ENCODE assay signal across 13 mouse cellular contexts in genomic region chr2:181871039-181871438, GRCm38 (mm10). TPM values are rescaled to one million over a fixed set of nuclear protein-coding genes. Genes with fewer than 3 reads are reported as not detected.
ATAC-seq and TF ChIP-seq lines count a peak whose summit lies in the region.
"Had no signal": no experiment of that assay in that cellular context is flagged by ENCODE, and none has a peak within 500 bp of the region (broad histone marks: within the 10 kb centered on the region; RNA-seq: fewer than 3 reads in every experiment).

No protein-coding gene starts in this region.

- no peak overlapping the region for H3K4me2 ChIP-seq in hindbrain, embryonic 12.5 days (replicated peaks)
- no peak overlapping the region for H3K4me2 ChIP-seq in hindbrain, embryonic 13.5 days
- no peak overlapping the region for H3K4me2 ChIP-seq in intestine, postnatal 0 days (replicated peaks; ENCODE audit: low read depth)
- no peak overlapping the region for H3K4me2 ChIP-seq in intestine, embryonic 16.5 days (ENCODE audit: low read depth, low read length)
- H3K4me2 ChIP-seq in neural tube, embryonic 12.5 days (replicated peaks), result no peak overlapping the region
- no peak overlapping the region for H3K4me2 ChIP-seq in neural tube, embryonic 15.5 days
- H3K4me2 ChIP-seq: heart, embryonic 13.5 days; midbrain, embryonic 12.5 days; stomach, embryonic 15.5 days had no signal

- H3K27ac ChIP-seq in hindbrain, embryonic 12.5 days, result no peak overlapping the region
- H3K27ac ChIP-seq in hindbrain, embryonic 13.5 days, result no peak overlapping the region
- H3K27ac ChIP-seq in intestine, postnatal 0 days (ENCODE audit: low read depth, low read length), result no peak overlapping the region
- no peak overlapping the region for H3K27ac ChIP-seq in intestine, embryonic 16.5 days (ENCODE audit: low read length)
- H3K27ac ChIP-seq in neural tube, embryonic 12.5 days, result no peak overlapping the region
- no peak overlapping the region for H3K27ac ChIP-seq in neural tube, embryonic 15.5 days (replicated peaks)
- H3K27ac ChIP-seq: heart, embryonic 13.5 days; midbrain, embryonic 12.5 days; stomach, embryonic 15.5 days had no signal

- H3K9me3 ChIP-seq in hindbrain, embryonic 12.5 days (replicated peaks), result no peaks in the 10 kb centered on the region
- no peaks in the 10 kb centered on the region for H3K9me3 ChIP-seq in hindbrain, embryonic 13.5 days
- no peaks in the 10 kb centered on the region for H3K9me3 ChIP-seq in intestine, postnatal 0 days (ENCODE audit: control insufficient read depth)
- no peaks in the 10 kb centered on the region for H3K9me3 ChIP-seq in intestine, embryonic 16.5 days (ENCODE audit: control insufficient read depth, low read length)
- H3K9me3 ChIP-seq in neural tube, embryonic 12.5 days, result no peaks in the 10 kb centered on the region
- no peaks in the 10 kb centered on the region for H3K9me3 ChIP-seq in neural tube, embryonic 15.5 days (replicated peaks)
- H3K9me3 ChIP-seq: heart, embryonic 13.5 days; megakaryocyte, embryonic 14.5 days; midbrain, embryonic 12.5 days; stomach, embryonic 15.5 days had no signal

- 0 out of 2 replicates have a peak, but pooled peaks have one; percentile 11 for ATAC-seq in hindbrain, embryonic 12.5 days (ENCODE audit: low FRiP score)
- ATAC-seq in hindbrain, embryonic 13.5 days (ENCODE audit: low FRiP score), result no peak
- peak; percentile 36; the same call in 1 of the 2 replicates for ATAC-seq in intestine, postnatal 0 days
- no peak for ATAC-seq in intestine, embryonic 16.5 days
- 0 out of 2 replicates have a peak, but pooled peaks have one; percentile 21 for ATAC-seq in neural tube, embryonic 12.5 days (ENCODE audit: low FRiP score, low read depth)
- no peak for ATAC-seq in neural tube, embryonic 15.5 days (ENCODE audit: low FRiP score)
- ATAC-seq: forebrain, embryonic 16.5 days; lung, postnatal 0 days had no signal

- H3K27me3 ChIP-seq in hindbrain, embryonic 12.5 days, result no peaks in the 10 kb centered on the region
- H3K27me3 ChIP-seq in hindbrain, embryonic 13.5 days, result no peaks in the 10 kb centered on the region
- H3K27me3 ChIP-seq in intestine, postnatal 0 days (replicated peaks; ENCODE audit: control insufficient read depth, insufficient read depth, low read length), result no peaks in the 10 kb centered on the region
- H3K27me3 ChIP-seq in intestine, embryonic 16.5 days (replicated peaks; ENCODE audit: control insufficient read depth, insufficient read depth, low read length), result no peaks in the 10 kb centered on the region
- no peaks in the 10 kb centered on the region for H3K27me3 ChIP-seq in neural tube, embryonic 12.5 days (replicated peaks)
- no peaks in the 10 kb centered on the region for H3K27me3 ChIP-seq in neural tube, embryonic 15.5 days (replicated peaks)
- H3K27me3 ChIP-seq: heart, embryonic 13.5 days; megakaryocyte, embryonic 14.5 days; midbrain, embryonic 12.5 days; stomach, embryonic 15.5 days had no signal

- TF ChIP-seq CTCF in intestine, postnatal 0 days (IDR thresholded peaks at IDR 0.05; ENCODE audit: low read depth), result no peak

- peaks cover 31% of the 10 kb centered on the region for H3K36me3 ChIP-seq in hindbrain, embryonic 12.5 days
- peaks cover 40% of the 10 kb centered on the region for H3K36me3 ChIP-seq in hindbrain, embryonic 13.5 days
- H3K36me3 ChIP-seq in intestine, postnatal 0 days (ENCODE audit: control insufficient read depth, insufficient read depth), result peaks cover 22% of the 10 kb centered on the region
- H3K36me3 ChIP-seq in intestine, embryonic 16.5 days (ENCODE audit: control insufficient read depth, insufficient read depth, low read length), result no peaks in the 10 kb centered on the region
- H3K36me3 ChIP-seq in neural tube, embryonic 12.5 days, result peaks cover 31% of the 10 kb centered on the region
- H3K36me3 ChIP-seq in neural tube, embryonic 15.5 days, result peaks cover 25% of the 10 kb centered on the region

- no peak overlapping the region for H3K4me3 ChIP-seq in hindbrain, embryonic 12.5 days
- H3K4me3 ChIP-seq in hindbrain, embryonic 13.5 days, result no peak overlapping the region
- H3K4me3 ChIP-seq in intestine, postnatal 0 days (ENCODE audit: low read depth, low read length), result no peak overlapping the region
- H3K4me3 ChIP-seq in intestine, embryonic 16.5 days (ENCODE audit: low read length), result no peak overlapping the region
- H3K4me3 ChIP-seq in neural tube, embryonic 12.5 days, result no peak overlapping the region
- no peak overlapping the region for H3K4me3 ChIP-seq in neural tube, embryonic 15.5 days (replicated peaks)
- H3K4me3 ChIP-seq: heart, embryonic 13.5 days; megakaryocyte, embryonic 14.5 days; midbrain, embryonic 12.5 days; myocyte; stomach, embryonic 15.5 days had no signal

- peaks cover 1% of the 10 kb centered on the region; the same call in 1 of the 2 replicates for H3K4me1 ChIP-seq in hindbrain, embryonic 12.5 days
- H3K4me1 ChIP-seq in hindbrain, embryonic 13.5 days (replicated peaks), result peaks cover 12% of the 10 kb centered on the region
- H3K4me1 ChIP-seq in intestine, postnatal 0 days (replicated peaks; ENCODE audit: control insufficient read depth, insufficient read depth, low read length), result no peaks in the 10 kb centered on the region
- H3K4me1 ChIP-seq in intestine, embryonic 16.5 days (ENCODE audit: control insufficient read depth, insufficient read depth, low read length), result no peaks in the 10 kb centered on the region
- no peaks in the 10 kb centered on the region for H3K4me1 ChIP-seq in neural tube, embryonic 12.5 days
- peaks cover under 1% of the 10 kb centered on the region for H3K4me1 ChIP-seq in neural tube, embryonic 15.5 days
- H3K4me1 ChIP-seq: heart, embryonic 13.5 days; midbrain, embryonic 12.5 days; stomach, embryonic 15.5 days had no signal

- no peak overlapping the region for H3K9ac ChIP-seq in hindbrain, embryonic 12.5 days
- no peak overlapping the region for H3K9ac ChIP-seq in hindbrain, embryonic 13.5 days
- no peak overlapping the region for H3K9ac ChIP-seq in intestine, postnatal 0 days (ENCODE audit: low read depth, low read length)
- no peak overlapping the region for H3K9ac ChIP-seq in intestine, embryonic 16.5 days (ENCODE audit: low read depth, low read length)
- no peak overlapping the region for H3K9ac ChIP-seq in neural tube, embryonic 12.5 days
- H3K9ac ChIP-seq in neural tube, embryonic 15.5 days (replicated peaks), result no peak overlapping the region
- H3K9ac ChIP-seq: heart, embryonic 13.5 days; midbrain, embryonic 12.5 days; stomach, embryonic 15.5 days had no signal

- WGBS in hindbrain, embryonic 12.5 days, result 96% methylated on average over 2 of the region's 2 CpGs
- 90% methylated on average over 2 of the region's 2 CpGs for WGBS in hindbrain, embryonic 13.5 days
- WGBS in intestine, postnatal 0 days, result 95% methylated on average over 2 of the region's 2 CpGs
- 89% methylated on average over 2 of the region's 2 CpGs for WGBS in intestine, embryonic 16.5 days
- 96% methylated on average over 2 of the region's 2 CpGs for WGBS in neural tube, embryonic 12.5 days
- WGBS in neural tube, embryonic 15.5 days, result 94% methylated on average over 2 of the region's 2 CpGs

RNA-seq across cellular contexts. Expression of gene Polr3k, which starts 6.9 kb away (rescaled TPM):
- polyA plus RNA-seq in hindbrain, embryonic 12.5 days (2016; fragmentation: Nextera tagmentation; extraction: Ambion mirVana), result 86.2 and 92.4 TPM in 2 replicates
- 88.9 and 91.7 TPM in 2 replicates for polyA plus RNA-seq in hindbrain, embryonic 13.5 days (2015; fragmentation: Nextera tagmentation; extraction: Ambion mirVana)
- polyA plus RNA-seq in intestine, postnatal 0 days (2015; fragmentation: Nextera tagmentation; extraction: Ambion mirVana), result 38.2 and 45.5 TPM in 2 replicates
- 74.9 and 77.5 TPM in 2 replicates for polyA plus RNA-seq in intestine, embryonic 16.5 days (2015; fragmentation: Nextera tagmentation; extraction: Ambion mirVana)
- polyA plus RNA-seq in neural tube, embryonic 12.5 days (2016; fragmentation: Nextera tagmentation; extraction: Ambion mirVana), result 88.1 and 93.5 TPM in 2 replicates
- polyA plus RNA-seq in neural tube, embryonic 15.5 days (2015; fragmentation: Nextera tagmentation; extraction: Ambion mirVana), result 74.2 and 76.2 TPM in 2 replicates

RNA-seq across cellular contexts. Expression of gene Pcmtd2, which starts 33.4 kb away (rescaled TPM):
- polyA plus RNA-seq in hindbrain, embryonic 12.5 days (2016; fragmentation: Nextera tagmentation; extraction: Ambion mirVana), result 39.6 and 41.2 TPM in 2 replicates
- polyA plus RNA-seq in hindbrain, embryonic 13.5 days (2015; fragmentation: Nextera tagmentation; extraction: Ambion mirVana), result 33.6 and 35.0 TPM in 2 replicates
- polyA plus RNA-seq in intestine, postnatal 0 days (2015; fragmentation: Nextera tagmentation; extraction: Ambion mirVana), result 19.0 and 22.8 TPM in 2 replicates
- polyA plus RNA-seq in intestine, embryonic 16.5 days (2015; fragmentation: Nextera tagmentation; extraction: Ambion mirVana), result 25.6 and 29.1 TPM in 2 replicates
- 36.4 and 38.5 TPM in 2 replicates for polyA plus RNA-seq in neural tube, embryonic 12.5 days (2016; fragmentation: Nextera tagmentation; extraction: Ambion mirVana)
- polyA plus RNA-seq in neural tube, embryonic 15.5 days (2015; fragmentation: Nextera tagmentation; extraction: Ambion mirVana), result 26.6 and 30.2 TPM in 2 replicates

Comparison
In these comparisons a context has a peak if more than half of its experiments do, and no peak if none do; other contexts are left out.
1. ATAC-seq: peak in hindbrain, embryonic 12.5 days (single experiment), intestine, postnatal 0 days (single experiment) and neural tube, embryonic 12.5 days (single experiment); none in hindbrain, embryonic 13.5 days (single experiment), intestine, embryonic 16.5 days (single experiment) and neural tube, embryonic 15.5 days (single experiment).